Mouse (Mus musculus) layer of hippocampus, adult 9-11 months (tissue): ENCODE results near the gene Hadha.
A peak's percentile ranks its signal among the peaks of the same experiment; 100 is the strongest.

Source experiments
- DNase-seq: peaks from one replicate; pipeline ENCODE4 v3.0.0; 2022

Hadha gene

GRCm38 (mm10) chr5:30111126-30111525 lies 43.8 kb downstream of the Hadha start:
- no peak for DNase-seq

GRCm38 (mm10) chr5:30110371-30111060 lies 44.4 kb downstream of the Hadha start:
- DNase-seq = no peak

- DNase-seq = no peak
These were observed 45.1 kb downstream of the Hadha start for GRCm38 (mm10) chr5:30109899-30110298.

GRCm38 (mm10) chr5:30108233-30108632 lies 46.7 kb downstream of the Hadha start:
- no peak for DNase-seq

GRCm38 (mm10) chr5:30107611-30108041 lies 47.3 kb downstream of the Hadha start:
- no peak for DNase-seq

- DNase-seq = no peak
These were observed 47.8 kb downstream of the Hadha start for GRCm38 (mm10) chr5:30107186-30107585.

GRCm38 (mm10) chr5:30106756-30107155 lies 48.2 kb downstream of the Hadha start:
- no peak for DNase-seq

- no peak for DNase-seq
These were observed 49.2 kb downstream of the Hadha start, which contains the start of gene 3110082J24Rik for GRCm38 (mm10) chr5:30105668-30106300. Gene 3110082J24Rik, minus strand, starts transcription at chr5:30106086.

GRCm38 (mm10) chr5:30104841-30105667 lies 49.9 kb downstream of the Hadha start, which contains the start of gene Garem2:
Gene Garem2, plus strand, starts transcription at chr5:30105161.
- no peak for DNase-seq

- no peak for DNase-seq
These were observed 50.6 kb downstream of the Hadha start for GRCm38 (mm10) chr5:30104339-30104738.

- no peak for DNase-seq
These were observed 51.6 kb downstream of the Hadha start for GRCm38 (mm10) chr5:30103340-30103739.

GRCm38 (mm10) chr5:30098260-30098659 lies 56.7 kb downstream of the Hadha start:
- DNase-seq = no peak

GRCm38 (mm10) chr5:30095731-30096130 lies 59.2 kb downstream of the Hadha start:
- no peak for DNase-seq

GRCm38 (mm10) chr5:30094399-30094798 lies 60.6 kb downstream of the Hadha start:
- DNase-seq = no peak

- no peak for DNase-seq
These were observed 62.3 kb downstream of the Hadha start for GRCm38 (mm10) chr5:30092701-30093100.

- DNase-seq = peak; percentile 59
These were observed 81.8 kb downstream of the Hadha start, which contains the start of gene Tyms for GRCm38 (mm10) chr5:30072825-30073821. Gene Tyms, minus strand, starts transcription at chr5:30073617.

- DNase-seq = no peak
These were observed 82.6 kb downstream of the Hadha start for GRCm38 (mm10) chr5:30072377-30072776.

GRCm38 (mm10) chr5:30071677-30072076 lies 83.3 kb downstream of the Hadha start:
- DNase-seq = no peak
